Mouse (Mus musculus): ENCODE measurements around the gene Pigu. TPM values are rescaled to one million over a fixed set of nuclear protein-coding genes. Genes with fewer than 3 reads are reported as not detected.

Gene Pigu
- polyA plus RNA-seq, 1 experiment from 2014 or later: 56.3 TPM

- DNase-seq (ENCODE audit: low spot score) (no peak), ATAC-seq (replicated peaks; ENCODE audit: low FRiP score) (no peak)
- Histone ChIP-seq H3K4me2 (ENCODE audit: low read depth, low read length, severe bottlenecking) (no peak overlapping the region), H3K4me3 (ENCODE audit: low read depth, low read length) (no peak overlapping the region), H3K36me3 (ENCODE audit: control insufficient read depth, insufficient read depth, low read length) (no peaks in the 10 kb centered on the region), H3K27ac (ENCODE audit: low read depth, low read length) (no peak overlapping the region), H3K9ac (ENCODE audit: low read length) (no peak overlapping the region), H3K4me1 (replicated peaks; ENCODE audit: control insufficient read depth, insufficient read depth, low read length) (no peaks in the 10 kb centered on the region), H3K27me3 (ENCODE audit: control insufficient read depth, insufficient read depth, low read length) (no peaks in the 10 kb centered on the region), H3K9me3 (ENCODE audit: control insufficient read depth, low read length) (no peaks in the 10 kb centered on the region)
- 90% methylated on average over 3 of the region's 3 CpGs for WGBS
Measured at GRCm38 (mm10) chr2:155354402-155354801, 2.8 kb downstream of the Pigu start.

GRCm38 (mm10) chr2:155346670-155347069 lies 10.6 kb downstream of the Pigu start:
- ATAC-seq (replicated peaks; ENCODE audit: low FRiP score) (no peak), DNase-seq (ENCODE audit: low spot score) (no peak)
- Histone ChIP-seq H3K4me3 (ENCODE audit: low read depth, low read length) (no peak overlapping the region), H3K36me3 (ENCODE audit: control insufficient read depth, insufficient read depth, low read length) (no peaks in the 10 kb centered on the region), H3K9me3 (ENCODE audit: control insufficient read depth, low read length) (no peaks in the 10 kb centered on the region), H3K4me2 (ENCODE audit: low read depth, low read length, severe bottlenecking) (no peak overlapping the region), H3K27me3 (ENCODE audit: control insufficient read depth, insufficient read depth, low read length) (no peaks in the 10 kb centered on the region), H3K9ac (ENCODE audit: low read length) (no peak overlapping the region), H3K27ac (ENCODE audit: low read depth, low read length) (no peak overlapping the region), H3K4me1 (replicated peaks; ENCODE audit: control insufficient read depth, insufficient read depth, low read length) (no peaks in the 10 kb centered on the region)
- WGBS: 91% methylated on average over 1 of the region's 1 CpGs

GRCm38 (mm10) chr2:155340166-155340565 lies 17.1 kb downstream of the Pigu start:
- ATAC-seq (replicated peaks; ENCODE audit: low FRiP score): no peak
- Histone ChIP-seq H3K4me2 (ENCODE audit: low read depth, low read length, severe bottlenecking) (no peak overlapping the region), H3K27ac (ENCODE audit: low read depth, low read length) (no peak overlapping the region), H3K27me3 (ENCODE audit: control insufficient read depth, insufficient read depth, low read length) (no peaks in the 10 kb centered on the region), H3K36me3 (ENCODE audit: control insufficient read depth, insufficient read depth, low read length) (no peaks in the 10 kb centered on the region), H3K4me3 (ENCODE audit: low read depth, low read length) (no peak overlapping the region), H3K9ac (ENCODE audit: low read length) (no peak overlapping the region), H3K4me1 (replicated peaks; ENCODE audit: control insufficient read depth, insufficient read depth, low read length) (no peaks in the 10 kb centered on the region), H3K9me3 (ENCODE audit: control insufficient read depth, low read length) (no peaks in the 10 kb centered on the region)
- DNase-seq (ENCODE audit: low spot score): no peak

GRCm38 (mm10) chr2:155336254-155336653 lies 21.0 kb downstream of the Pigu start:
- Histone ChIP-seq H3K27me3 (ENCODE audit: control insufficient read depth, insufficient read depth, low read length) (no peaks in the 10 kb centered on the region), H3K4me3 (ENCODE audit: low read depth, low read length) (no peak overlapping the region), H3K4me1 (replicated peaks; ENCODE audit: control insufficient read depth, insufficient read depth, low read length) (no peaks in the 10 kb centered on the region), H3K36me3 (ENCODE audit: control insufficient read depth, insufficient read depth, low read length) (no peaks in the 10 kb centered on the region; the same call in 1 of the 2 replicates), H3K4me2 (ENCODE audit: low read depth, low read length, severe bottlenecking) (no peak overlapping the region), H3K9me3 (ENCODE audit: control insufficient read depth, low read length) (no peaks in the 10 kb centered on the region), H3K9ac (ENCODE audit: low read length) (no peak overlapping the region), H3K27ac (ENCODE audit: low read depth, low read length) (no peak overlapping the region)
- no peak for ATAC-seq (replicated peaks; ENCODE audit: low FRiP score)
- 95% methylated on average over 3 of the region's 3 CpGs for WGBS
- no peak for DNase-seq (ENCODE audit: low spot score)

GRCm38 (mm10) chr2:155335231-155335630 lies 22.0 kb downstream of the Pigu start:
- DNase-seq (ENCODE audit: low spot score) (no peak), ATAC-seq (replicated peaks; ENCODE audit: low FRiP score) (no peak)
- H3K9me3 ChIP-seq (ENCODE audit: control insufficient read depth, low read length): no peaks in the 10 kb centered on the region
- H3K4me1 ChIP-seq (replicated peaks; ENCODE audit: control insufficient read depth, insufficient read depth, low read length): no peaks in the 10 kb centered on the region
- no peaks in the 10 kb centered on the region; the same call in 1 of the 2 replicates for H3K36me3 ChIP-seq (ENCODE audit: control insufficient read depth, insufficient read depth, low read length)
- no peaks in the 10 kb centered on the region for H3K27me3 ChIP-seq (ENCODE audit: control insufficient read depth, insufficient read depth, low read length)
- H3K4me2 ChIP-seq (ENCODE audit: low read depth, low read length, severe bottlenecking): no peak overlapping the region
- 86% methylated on average over 1 of the region's 1 CpGs for WGBS
- no peak overlapping the region for H3K4me3 ChIP-seq (ENCODE audit: low read depth, low read length)
- H3K9ac ChIP-seq (ENCODE audit: low read length): no peak overlapping the region
- H3K27ac ChIP-seq (ENCODE audit: low read depth, low read length): no peak overlapping the region

- no peaks in the 10 kb centered on the region for H3K27me3 ChIP-seq (ENCODE audit: control insufficient read depth, insufficient read depth, low read length)
- no peaks in the 10 kb centered on the region for H3K9me3 ChIP-seq (ENCODE audit: control insufficient read depth, low read length)
- ATAC-seq (replicated peaks; ENCODE audit: low FRiP score): no peak
- no peaks in the 10 kb centered on the region for H3K4me1 ChIP-seq (replicated peaks; ENCODE audit: control insufficient read depth, insufficient read depth, low read length)
- no peak overlapping the region for H3K4me3 ChIP-seq (ENCODE audit: low read depth, low read length)
- no peaks in the 10 kb centered on the region; the same call in 1 of the 2 replicates for H3K36me3 ChIP-seq (ENCODE audit: control insufficient read depth, insufficient read depth, low read length)
- H3K27ac ChIP-seq (ENCODE audit: low read depth, low read length): no peak overlapping the region
- H3K4me2 ChIP-seq (ENCODE audit: low read depth, low read length, severe bottlenecking): no peak overlapping the region
- 93% methylated on average over 1 of the region's 1 CpGs for WGBS
- DNase-seq (ENCODE audit: low spot score): no peak
- H3K9ac ChIP-seq (ENCODE audit: low read length): no peak overlapping the region
Measured at GRCm38 (mm10) chr2:155333421-155333820, 23.8 kb downstream of the Pigu start.

- DNase-seq (ENCODE audit: low spot score) (no peak), ATAC-seq (replicated peaks; ENCODE audit: low FRiP score) (no peak)
- no peak overlapping the region for H3K4me2 ChIP-seq (ENCODE audit: low read depth, low read length, severe bottlenecking)
- no peak overlapping the region for H3K4me3 ChIP-seq (ENCODE audit: low read depth, low read length)
- H3K36me3 ChIP-seq (ENCODE audit: control insufficient read depth, insufficient read depth, low read length): peaks cover 4% of the 10 kb centered on the region
- H3K27ac ChIP-seq (ENCODE audit: low read depth, low read length): no peak overlapping the region
- WGBS: 94% methylated on average over 4 of the region's 4 CpGs
- H3K9me3 ChIP-seq (ENCODE audit: control insufficient read depth, low read length): no peaks in the 10 kb centered on the region
- H3K4me1 ChIP-seq (replicated peaks; ENCODE audit: control insufficient read depth, insufficient read depth, low read length): no peaks in the 10 kb centered on the region
- no peaks in the 10 kb centered on the region for H3K27me3 ChIP-seq (ENCODE audit: control insufficient read depth, insufficient read depth, low read length)
- no peak overlapping the region for H3K9ac ChIP-seq (ENCODE audit: low read length)
Measured at GRCm38 (mm10) chr2:155331351-155331750, 25.9 kb downstream of the Pigu start.

- Histone ChIP-seq H3K4me1 (replicated peaks; ENCODE audit: control insufficient read depth, insufficient read depth, low read length) (no peaks in the 10 kb centered on the region), H3K9me3 (ENCODE audit: control insufficient read depth, low read length) (no peaks in the 10 kb centered on the region), H3K36me3 (ENCODE audit: control insufficient read depth, insufficient read depth, low read length) (peaks cover 4% of the 10 kb centered on the region), H3K9ac (ENCODE audit: low read length) (no peak overlapping the region), H3K27me3 (ENCODE audit: control insufficient read depth, insufficient read depth, low read length) (no peaks in the 10 kb centered on the region), H3K4me3 (ENCODE audit: low read depth, low read length) (no peak overlapping the region), H3K27ac (ENCODE audit: low read depth, low read length) (no peak overlapping the region), H3K4me2 (ENCODE audit: low read depth, low read length, severe bottlenecking) (no peak overlapping the region)
- WGBS: 95% methylated on average over 4 of the region's 4 CpGs
- no peak for DNase-seq (ENCODE audit: low spot score)
- ATAC-seq (replicated peaks; ENCODE audit: low FRiP score): no peak
Measured at GRCm38 (mm10) chr2:155330811-155331210, 26.4 kb downstream of the Pigu start.

GRCm38 (mm10) chr2:155329707-155330106 lies 27.5 kb downstream of the Pigu start:
- H3K4me2 ChIP-seq (ENCODE audit: low read depth, low read length, severe bottlenecking): no peak overlapping the region
- ATAC-seq (replicated peaks; ENCODE audit: low FRiP score): no peak

More at GRCm38 (mm10) chr2:155329707-155330106, 27.5 kb downstream of the Pigu start:
- 90% methylated on average over 2 of the region's 2 CpGs for WGBS
- Histone ChIP-seq H3K4me3 (ENCODE audit: low read depth, low read length) (no peak overlapping the region), H3K36me3 (ENCODE audit: control insufficient read depth, insufficient read depth, low read length) (peaks cover 4% of the 10 kb centered on the region), H3K4me1 (replicated peaks; ENCODE audit: control insufficient read depth, insufficient read depth, low read length) (no peaks in the 10 kb centered on the region), H3K27ac (ENCODE audit: low read depth, low read length) (no peak overlapping the region), H3K27me3 (ENCODE audit: control insufficient read depth, insufficient read depth, low read length) (no peaks in the 10 kb centered on the region), H3K9me3 (ENCODE audit: control insufficient read depth, low read length) (no peaks in the 10 kb centered on the region), H3K9ac (ENCODE audit: low read length) (no peak overlapping the region)
- no peak for DNase-seq (ENCODE audit: low spot score)

All from forebrain, embryonic 11.5 days (tissue).